Mouse (Mus musculus): ENCODE data around the gene Stard10. TPM values are rescaled to one million over a fixed set of nuclear protein-coding genes. Genes with fewer than 3 reads are reported as not detected.
A peak's percentile ranks its signal among the peaks of the same experiment; 100 is the strongest.

The Stard10 gene
- polyA plus RNA-seq, 1 experiment, result not detected

GRCm38 (mm10) chr7:101313033-101313432 is 3.9 kb upstream of the Stard10 start:
- Histone ChIP-seq H3K4me3 (ENCODE audit: insufficient read depth, low read depth, low read length) (no peak overlapping the region), H3K27ac (ENCODE audit: insufficient read depth, low read depth, low read length) (no peak overlapping the region), H3K4me1 (ENCODE audit: control insufficient read depth, insufficient read depth, low read length) (peaks cover 24% of the 10 kb centered on the region)
- 83% methylated on average over 3 of the region's 3 CpGs for WGBS
- TF ChIP-seq CTCF (IDR thresholded peaks at IDR 0.05; ENCODE audit: insufficient read depth, low read depth, low read length), result no peak
- TF ChIP-seq POLR2A (IDR thresholded peaks at IDR 0.05; ENCODE audit: insufficient read depth, low read depth, low read length), result no peak

- no peak overlapping the region for H3K4me3 ChIP-seq (ENCODE audit: insufficient read depth, low read depth, low read length)
- peaks cover 24% of the 10 kb centered on the region for H3K4me1 ChIP-seq (ENCODE audit: control insufficient read depth, insufficient read depth, low read length)
- H3K27ac ChIP-seq (ENCODE audit: insufficient read depth, low read depth, low read length), result peak overlapping the region; percentile 97
- no peak for TF ChIP-seq CTCF (IDR thresholded peaks at IDR 0.05; ENCODE audit: insufficient read depth, low read depth, low read length)
- no peak for TF ChIP-seq POLR2A (IDR thresholded peaks at IDR 0.05; ENCODE audit: insufficient read depth, low read depth, low read length)
- WGBS, result 20% methylated on average over 5 of the region's 5 CpGs
These were observed 2.5 kb upstream of the Stard10 start for GRCm38 (mm10) chr7:101314396-101314795.

GRCm38 (mm10) chr7:101315699-101316098 is 1.2 kb upstream of the Stard10 start:
- no peak for TF ChIP-seq POLR2A (IDR thresholded peaks at IDR 0.05; ENCODE audit: insufficient read depth, low read depth, low read length)
- no peak for TF ChIP-seq CTCF (IDR thresholded peaks at IDR 0.05; ENCODE audit: insufficient read depth, low read depth, low read length)
- H3K27ac ChIP-seq (ENCODE audit: insufficient read depth, low read depth, low read length), result peak overlapping the region; percentile 97; the same call in 1 of the 2 replicates
- H3K4me1 ChIP-seq (ENCODE audit: control insufficient read depth, insufficient read depth, low read length), result peaks cover 31% of the 10 kb centered on the region
- H3K4me3 ChIP-seq (ENCODE audit: insufficient read depth, low read depth, low read length), result no peak overlapping the region

- WGBS, result 77% methylated on average over 6 of the region's 6 CpGs
- Histone ChIP-seq H3K4me1 (ENCODE audit: control insufficient read depth, insufficient read depth, low read length) (peaks cover 31% of the 10 kb centered on the region), H3K4me3 (ENCODE audit: insufficient read depth, low read depth, low read length) (no peak overlapping the region), H3K27ac (ENCODE audit: insufficient read depth, low read depth, low read length) (no peak overlapping the region)
- no peak for TF ChIP-seq CTCF (IDR thresholded peaks at IDR 0.05; ENCODE audit: insufficient read depth, low read depth, low read length)
- TF ChIP-seq POLR2A (IDR thresholded peaks at IDR 0.05; ENCODE audit: insufficient read depth, low read depth, low read length), result no peak
These were observed 290 bp upstream of the Stard10 start for GRCm38 (mm10) chr7:101316591-101317001.

- H3K4me1 ChIP-seq (ENCODE audit: control insufficient read depth, insufficient read depth, low read length), result peaks cover 38% of the 10 kb centered on the region
- H3K27ac ChIP-seq (ENCODE audit: insufficient read depth, low read depth, low read length), result no peak overlapping the region
- 84% methylated on average over 4 of the region's 4 CpGs for WGBS
- TF ChIP-seq CTCF (IDR thresholded peaks at IDR 0.05; ENCODE audit: insufficient read depth, low read depth, low read length) (no peak), POLR2A (IDR thresholded peaks at IDR 0.05; ENCODE audit: insufficient read depth, low read depth, low read length) (no peak)
- H3K4me3 ChIP-seq (ENCODE audit: insufficient read depth, low read depth, low read length), result no peak overlapping the region
These were observed 2.0 kb downstream of the Stard10 start for GRCm38 (mm10) chr7:101318848-101319247.

- WGBS, result 77% methylated on average over 1 of the region's 1 CpGs
- no peak overlapping the region for H3K27ac ChIP-seq (ENCODE audit: insufficient read depth, low read depth, low read length)
- H3K4me3 ChIP-seq (ENCODE audit: insufficient read depth, low read depth, low read length), result no peak overlapping the region
- no peak for TF ChIP-seq CTCF (IDR thresholded peaks at IDR 0.05; ENCODE audit: insufficient read depth, low read depth, low read length)
- TF ChIP-seq POLR2A (IDR thresholded peaks at IDR 0.05; ENCODE audit: insufficient read depth, low read depth, low read length), result no peak
- H3K4me1 ChIP-seq (ENCODE audit: control insufficient read depth, insufficient read depth, low read length), result peaks cover 39% of the 10 kb centered on the region
These were observed 2.9 kb downstream of the Stard10 start for GRCm38 (mm10) chr7:101319796-101320195.

GRCm38 (mm10) chr7:101320399-101321217 is 3.7 kb downstream of the Stard10 start:
- TF ChIP-seq CTCF (IDR thresholded peaks at IDR 0.05; ENCODE audit: insufficient read depth, low read depth, low read length) (no peak), POLR2A (IDR thresholded peaks at IDR 0.05; ENCODE audit: insufficient read depth, low read depth, low read length) (no peak)
- H3K4me3 ChIP-seq (ENCODE audit: insufficient read depth, low read depth, low read length), result peak overlapping the region; percentile 74
- H3K4me1 ChIP-seq (ENCODE audit: control insufficient read depth, insufficient read depth, low read length), result peaks cover 34% of the 10 kb centered on the region
- 4% methylated on average over 29 of the region's 37 CpGs for WGBS
- H3K27ac ChIP-seq (ENCODE audit: insufficient read depth, low read depth, low read length), result 0 out of 2 replicates have a peak overlapping the region, but pooled peaks have one; percentile 5

GRCm38 (mm10) chr7:101321218-101321827 is 4.4 kb downstream of the Stard10 start:
- no peak for TF ChIP-seq CTCF (IDR thresholded peaks at IDR 0.05; ENCODE audit: insufficient read depth, low read depth, low read length)
- TF ChIP-seq POLR2A (IDR thresholded peaks at IDR 0.05; ENCODE audit: insufficient read depth, low read depth, low read length), result no peak
- Histone ChIP-seq H3K27ac (ENCODE audit: insufficient read depth, low read depth, low read length) (peak overlapping the region; percentile 12; the same call in 1 of the 2 replicates), H3K4me1 (ENCODE audit: control insufficient read depth, insufficient read depth, low read length) (peaks cover 34% of the 10 kb centered on the region), H3K4me3 (ENCODE audit: insufficient read depth, low read depth, low read length) (peak overlapping the region; percentile 74)
- 3% methylated on average over 57 of the region's 61 CpGs for WGBS

- H3K27ac ChIP-seq (ENCODE audit: insufficient read depth, low read depth, low read length), result peak overlapping the region; percentile 11; the same call in 1 of the 2 replicates
- peak overlapping the region; percentile 74 for H3K4me3 ChIP-seq (ENCODE audit: insufficient read depth, low read depth, low read length)
- TF ChIP-seq CTCF (IDR thresholded peaks at IDR 0.05; ENCODE audit: insufficient read depth, low read depth, low read length) (no peak), POLR2A (IDR thresholded peaks at IDR 0.05; ENCODE audit: insufficient read depth, low read depth, low read length) (no peak)
- peaks cover 49% of the 10 kb centered on the region for H3K4me1 ChIP-seq (ENCODE audit: control insufficient read depth, insufficient read depth, low read length)
- 44% methylated on average over 4 of the region's 4 CpGs for WGBS
These were observed 6.3 kb downstream of the Stard10 start for GRCm38 (mm10) chr7:101323141-101323594.

All from olfactory bulb, adult 2 months (tissue).